Mouse (Mus musculus): ENCODE data around the gene Ina. TPM values are rescaled to one million over a fixed set of nuclear protein-coding genes. Genes with fewer than 3 reads are reported as not detected.
"Not testable (repeated sequence)": the region's sequence is repeated elsewhere in the genome, so short reads cannot be mapped to it uniquely, and the experiment has no call there.

Gene Ina
- polyA plus RNA-seq, 1 experiment = not detected

DNA sequence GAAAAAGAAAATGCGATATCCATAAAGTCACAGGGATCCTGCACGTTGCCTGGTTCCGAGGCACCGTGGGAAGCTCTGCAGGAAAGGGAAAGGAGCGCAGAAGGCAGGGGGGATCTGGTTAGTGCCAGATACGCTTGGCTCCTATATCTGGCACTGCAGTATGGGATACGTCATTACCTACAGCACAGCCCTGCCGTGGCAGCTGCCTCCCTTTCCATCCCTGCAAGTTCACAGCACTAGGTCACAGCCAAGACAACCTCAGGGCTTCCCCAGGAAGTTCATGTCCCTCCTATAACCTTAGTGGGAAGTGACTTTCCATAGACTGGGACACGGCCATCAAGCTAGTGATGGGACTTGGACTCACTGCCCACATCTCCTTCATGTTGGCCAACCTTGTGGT is 18.4 kb upstream of the Ina start:
- TF ChIP-seq CTCF (IDR thresholded peaks at IDR 0.05; ENCODE audit: borderline replicate concordance, insufficient read depth, low read length) (no peak), POLR2A (IDR thresholded peaks at IDR 0.05; ENCODE audit: low read depth, low read length) (no peak)
- H3K4me3 ChIP-seq (ENCODE audit: insufficient read depth, low read length) = no peak overlapping the region

DNA sequence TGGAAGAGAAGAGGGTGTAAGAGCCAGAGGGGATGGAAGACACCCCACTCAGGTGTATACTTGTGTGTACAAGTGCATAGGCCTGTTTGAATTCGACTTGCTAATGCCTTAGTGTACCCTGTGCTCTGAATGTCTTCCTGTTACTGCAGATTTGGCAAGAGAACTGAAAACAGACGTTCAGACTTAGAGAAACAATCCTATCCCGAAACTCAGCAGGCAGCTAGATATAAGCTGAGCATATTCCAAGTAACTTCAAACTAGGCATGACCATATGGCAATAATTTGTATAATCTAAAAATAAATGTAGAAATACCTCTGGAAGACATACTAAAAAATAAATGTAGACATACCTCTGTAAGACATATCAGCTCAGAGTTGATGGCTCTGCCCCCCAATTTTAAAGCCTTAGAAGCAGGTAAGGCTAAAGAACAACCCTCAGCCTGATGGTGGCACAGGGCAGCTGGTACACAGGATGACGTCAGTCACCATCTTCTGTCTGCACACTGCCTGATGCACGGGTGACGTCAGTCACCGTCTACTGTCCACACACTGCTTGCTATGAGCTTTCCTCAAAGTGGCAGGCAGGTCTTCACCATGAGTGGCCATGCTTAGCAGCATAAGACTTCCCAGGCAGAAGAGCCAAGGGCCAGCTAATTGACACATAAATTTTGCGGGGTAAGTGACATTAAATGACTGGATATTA is 16.2 kb upstream of the Ina start:
- Histone ChIP-seq H3K4me3 (ENCODE audit: insufficient read depth, low read length) (no peak overlapping the region), H3K27ac (ENCODE audit: insufficient read depth, low read length) (no peak overlapping the region), H3K4me1 (ENCODE audit: control insufficient read depth, insufficient read depth, low read length) (no peaks in the 10 kb centered on the region)
- TF ChIP-seq CTCF (IDR thresholded peaks at IDR 0.05; ENCODE audit: borderline replicate concordance, insufficient read depth, low read length) (no peak), POLR2A (IDR thresholded peaks at IDR 0.05; ENCODE audit: low read depth, low read length) (no peak)

More for the DNA sequence above, 18.4 kb upstream of the Ina start:
- Histone ChIP-seq H3K27ac (ENCODE audit: insufficient read depth, low read length) (no peak overlapping the region), H3K4me1 (ENCODE audit: control insufficient read depth, insufficient read depth, low read length) (no peaks in the 10 kb centered on the region)

DNA sequence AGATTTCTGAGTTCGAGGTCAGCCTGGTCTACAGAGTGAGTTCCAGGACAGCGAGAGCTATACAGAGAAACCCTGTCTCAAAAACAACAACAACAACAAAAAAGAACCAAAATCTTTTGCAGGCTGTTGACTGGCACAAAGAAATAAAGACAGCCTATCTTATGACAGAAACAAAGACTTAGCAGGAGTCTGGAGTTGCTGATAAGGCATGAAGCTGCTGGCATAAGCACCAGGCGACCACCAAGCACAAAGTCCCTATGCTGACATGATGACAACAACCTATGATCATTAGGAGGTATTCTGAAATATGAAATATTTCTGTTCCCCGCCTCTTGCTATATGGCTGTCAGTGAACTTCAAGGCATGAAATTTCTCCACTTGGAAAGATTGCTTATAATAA is 15.5 kb upstream of the Ina start:
- Histone ChIP-seq H3K4me3 (ENCODE audit: insufficient read depth, low read length) (no peak overlapping the region), H3K4me1 (ENCODE audit: control insufficient read depth, insufficient read depth, low read length) (no peaks in the 10 kb centered on the region), H3K27ac (ENCODE audit: insufficient read depth, low read length) (no peak overlapping the region)
- no peak for TF ChIP-seq POLR2A (IDR thresholded peaks at IDR 0.05; ENCODE audit: low read depth, low read length)
- TF ChIP-seq CTCF (IDR thresholded peaks at IDR 0.05; ENCODE audit: borderline replicate concordance, insufficient read depth, low read length) = no peak

GRCm38 (mm10) chr19:46999753-47000152 is 14.7 kb upstream of the Ina start:
- no peak overlapping the region for H3K27ac ChIP-seq (ENCODE audit: insufficient read depth, low read length)
- no peaks in the 10 kb centered on the region for H3K4me1 ChIP-seq (ENCODE audit: control insufficient read depth, insufficient read depth, low read length)
- H3K4me3 ChIP-seq (ENCODE audit: insufficient read depth, low read length) = no peak overlapping the region
- TF ChIP-seq CTCF (IDR thresholded peaks at IDR 0.05; ENCODE audit: borderline replicate concordance, insufficient read depth, low read length) = no peak
- TF ChIP-seq POLR2A (IDR thresholded peaks at IDR 0.05; ENCODE audit: low read depth, low read length) = no peak

GRCm38 (mm10) chr19:47000357-47000756 is 14.1 kb upstream of the Ina start:
- not testable (repeated sequence) for H3K4me3 ChIP-seq (ENCODE audit: insufficient read depth, low read length); H3K27ac ChIP-seq (ENCODE audit: insufficient read depth, low read length); H3K4me1 ChIP-seq (ENCODE audit: control insufficient read depth, insufficient read depth, low read length)

GRCm38 (mm10) chr19:47003742-47004511 is 10.6 kb upstream of the Ina start:
- H3K27ac ChIP-seq (ENCODE audit: insufficient read depth, low read length) = no peak overlapping the region
- H3K4me3 ChIP-seq (ENCODE audit: insufficient read depth, low read length) = no peak overlapping the region
- TF ChIP-seq POLR2A (IDR thresholded peaks at IDR 0.05; ENCODE audit: low read depth, low read length) (no peak), CTCF (IDR thresholded peaks at IDR 0.05; ENCODE audit: borderline replicate concordance, insufficient read depth, low read length) (no peak)
- no peaks in the 10 kb centered on the region for H3K4me1 ChIP-seq (ENCODE audit: control insufficient read depth, insufficient read depth, low read length)

DNA sequence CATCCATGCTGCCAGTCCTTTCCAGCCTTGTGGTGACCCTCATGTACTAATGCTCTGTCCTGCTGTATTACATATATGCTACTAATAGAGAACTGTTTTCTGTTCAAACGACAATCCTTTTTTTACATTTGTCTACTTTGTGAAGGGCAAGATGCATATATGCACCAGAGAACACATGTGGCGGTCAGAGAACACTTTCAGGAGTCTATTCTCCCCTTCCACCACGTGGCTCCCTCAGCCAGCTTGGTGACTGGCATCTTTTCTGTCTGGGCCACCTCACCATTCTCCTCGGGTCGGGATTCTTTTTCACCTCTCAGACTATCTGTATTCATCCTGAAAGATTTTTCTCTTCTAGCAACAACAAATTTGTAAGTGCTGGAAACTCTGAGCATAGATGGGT is 8.6 kb upstream of the Ina start:
- Histone ChIP-seq H3K27ac (ENCODE audit: insufficient read depth, low read length) (no peak overlapping the region), H3K4me1 (ENCODE audit: control insufficient read depth, insufficient read depth, low read length) (no peaks in the 10 kb centered on the region), H3K4me3 (ENCODE audit: insufficient read depth, low read length) (no peak overlapping the region)
- no peak for TF ChIP-seq POLR2A (IDR thresholded peaks at IDR 0.05; ENCODE audit: low read depth, low read length)
- no peak for TF ChIP-seq CTCF (IDR thresholded peaks at IDR 0.05; ENCODE audit: borderline replicate concordance, insufficient read depth, low read length)

DNA sequence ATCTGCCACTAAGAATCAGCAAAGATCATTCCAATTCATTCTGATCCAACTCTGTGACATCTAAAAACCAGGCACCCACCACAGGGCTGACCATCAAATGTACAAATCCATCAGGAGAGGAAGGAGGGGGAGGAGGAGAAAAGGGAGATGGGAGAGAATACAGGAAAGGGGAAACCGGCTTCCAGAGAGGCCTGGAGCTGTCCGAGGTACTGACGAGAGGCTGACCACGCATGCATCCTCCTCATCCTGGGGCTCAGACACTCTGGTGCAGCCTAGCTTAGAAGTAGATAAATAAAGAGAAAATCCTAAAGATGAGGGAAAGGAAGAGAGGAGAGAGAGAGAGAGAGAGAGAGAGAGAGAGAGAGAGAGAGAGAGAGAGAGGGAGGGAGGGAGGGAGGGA is 8.2 kb upstream of the Ina start:
- TF ChIP-seq POLR2A (IDR thresholded peaks at IDR 0.05; ENCODE audit: low read depth, low read length) (no peak), CTCF (IDR thresholded peaks at IDR 0.05; ENCODE audit: borderline replicate concordance, insufficient read depth, low read length) (no peak)
- H3K4me1 ChIP-seq (ENCODE audit: control insufficient read depth, insufficient read depth, low read length) = no peaks in the 10 kb centered on the region

DNA sequence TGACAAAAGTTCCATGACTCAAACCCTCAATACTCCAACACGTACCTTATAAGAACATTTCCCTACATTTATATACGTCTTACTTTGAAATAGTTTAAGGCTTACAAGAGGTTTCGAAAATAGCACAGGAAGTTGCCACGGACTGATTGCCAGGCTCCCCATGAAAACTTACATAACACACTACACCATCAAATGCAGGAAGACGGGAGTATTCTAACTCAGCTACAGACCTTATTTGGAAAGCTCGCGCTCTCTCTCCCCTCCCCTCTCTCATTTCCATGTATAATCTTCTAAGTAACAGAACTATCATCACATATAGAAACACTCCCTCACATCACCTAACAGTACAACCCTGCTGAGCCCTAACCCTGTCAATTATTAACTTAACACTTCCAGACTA is 5.1 kb upstream of the Ina start:
- Histone ChIP-seq H3K27ac (ENCODE audit: insufficient read depth, low read length) (no peak overlapping the region), H3K4me1 (ENCODE audit: control insufficient read depth, insufficient read depth, low read length) (no peaks in the 10 kb centered on the region), H3K4me3 (ENCODE audit: insufficient read depth, low read length) (no peak overlapping the region)
- no peak for TF ChIP-seq POLR2A (IDR thresholded peaks at IDR 0.05; ENCODE audit: low read depth, low read length)
- no peak for TF ChIP-seq CTCF (IDR thresholded peaks at IDR 0.05; ENCODE audit: borderline replicate concordance, insufficient read depth, low read length)

More for the DNA sequence above, 8.2 kb upstream of the Ina start:
- Histone ChIP-seq H3K4me3 (ENCODE audit: insufficient read depth, low read length) (no peak overlapping the region), H3K27ac (ENCODE audit: insufficient read depth, low read length) (no peak overlapping the region)

GRCm38 (mm10) chr19:47009943-47010342 is 4.6 kb upstream of the Ina start:
- H3K4me1 ChIP-seq (ENCODE audit: control insufficient read depth, insufficient read depth, low read length) = no peaks in the 10 kb centered on the region
- H3K27ac ChIP-seq (ENCODE audit: insufficient read depth, low read length) = no peak overlapping the region
- TF ChIP-seq CTCF (IDR thresholded peaks at IDR 0.05; ENCODE audit: borderline replicate concordance, insufficient read depth, low read length) = no peak
- TF ChIP-seq POLR2A (IDR thresholded peaks at IDR 0.05; ENCODE audit: low read depth, low read length) = no peak
- no peak overlapping the region for H3K4me3 ChIP-seq (ENCODE audit: insufficient read depth, low read length)

Data from embryonic fibroblast, embryonic 13.5 days (primary cell).